Mouse (Mus musculus) thymus, adult 2 months (tissue): ENCODE results near the gene Rhno1. TPM values are rescaled to one million over a fixed set of nuclear protein-coding genes. Genes with fewer than 3 reads are reported as not detected.

Experiments used
- DNase-seq: peaks from one replicate; pipeline ENCODE4 v3.0.0; 2021
- H3K27ac ChIP-seq: fragments of 200-500 bp; 2 replicates; pipeline ENCODE4 v1.5.1; 2012; ENCODE audit warnings: low read length, control low read depth; ENCODE audit not compliant: control insufficient read depth, insufficient read depth
- H3K27me3 ChIP-seq: fragments of 200-500 bp; 2 replicates; pipeline ENCODE4 v1.6.1; 2012; ENCODE audit warnings: mild to moderate bottlenecking, low read length, moderate library complexity, mixed read lengths; ENCODE audit not compliant: control insufficient read depth, insufficient read depth
- H3K36me3 ChIP-seq: fragments of 200-500 bp; 2 replicates; pipeline ENCODE4 v1.6.1; 2012; ENCODE audit warnings: mild to moderate bottlenecking, low read length, moderate library complexity; ENCODE audit not compliant: control insufficient read depth, insufficient read depth
- H3K4me1 ChIP-seq: fragments of 200-500 bp; replicated peaks from 2 replicates; pipeline ENCODE4 v1.6.1; 2012; ENCODE audit warnings: low read length; ENCODE audit not compliant: control insufficient read depth, insufficient read depth
- H3K4me3 ChIP-seq: fragments of 200-500 bp; 2 replicates; pipeline ENCODE4 v1.5.1; 2012; ENCODE audit warnings: mild to moderate bottlenecking, low read length, control low read depth, moderate library complexity; ENCODE audit not compliant: control insufficient read depth, insufficient read depth
- CTCF ChIP-seq: fragments of 200-500 bp; IDR thresholded peaks from 2 replicates; pipeline ENCODE4 v1.5.1; 2012; ENCODE audit warnings: mild to moderate bottlenecking, control low read depth, low read length, moderate library complexity, borderline replicate concordance; ENCODE audit not compliant: control insufficient read depth, poor library complexity, insufficient read depth; ENCODE audit errors: extremely low read depth
- POLR2A ChIP-seq: fragments of 200-500 bp; IDR thresholded peaks from 2 replicates; pipeline ENCODE4 v1.6.1; 2012; ENCODE audit warnings: mild to moderate bottlenecking, low read length, control low read depth, moderate library complexity; ENCODE audit not compliant: control insufficient read depth, poor library complexity, insufficient read depth; ENCODE audit errors: extremely low read depth
- WGBS: fragments of 180-500 bp; shearing (Covaris S2); methylation state at CpG from one replicate; pipeline ENCODE4 v1.1.7; 2018; 5-methylcytosine and 5-hydroxymethylcytosine counted together
- polyA plus RNA-seq: library from polyadenylated mRNA; depleted of rRNA; stranded (reverse); fragments of >200 nt; gene quantifications from 2 replicates; pipeline ENCODE4 v1.2.3, GENCODE M21; 2012

Rhno1 gene
- polyA plus RNA-seq, 1 experiment = 51.7 TPM

- WGBS = 15% methylated on average over 7 of the region's 7 CpGs
- TF ChIP-seq CTCF (no peak), POLR2A (no peak)
- H3K27ac ChIP-seq = peak overlapping the region; percentile 56; the same call in 1 of the 2 replicates
- H3K27me3 ChIP-seq = no peaks in the 10 kb centered on the region
- H3K4me1 ChIP-seq = peaks cover 3% of the 10 kb centered on the region
- no peak for DNase-seq
- H3K36me3 ChIP-seq = no peaks in the 10 kb centered on the region
- no peak overlapping the region for H3K4me3 ChIP-seq
Observed at GRCm38 (mm10) chr6:128349711-128350110, 13.0 kb downstream of the Rhno1 start.

GRCm38 (mm10) chr6:128346782-128347181 lies 15.9 kb downstream of the Rhno1 start:
- no peak for DNase-seq
- peaks cover 3% of the 10 kb centered on the region for H3K4me1 ChIP-seq

GRCm38 (mm10) chr6:128345623-128346022 lies 17.1 kb downstream of the Rhno1 start:
- no peak for TF ChIP-seq CTCF
- TF ChIP-seq POLR2A = no peak

More at GRCm38 (mm10) chr6:128346782-128347181, 15.9 kb downstream of the Rhno1 start:
- H3K4me3 ChIP-seq = no peak overlapping the region
- H3K27ac ChIP-seq = no peak overlapping the region
- no peak for TF ChIP-seq POLR2A
- TF ChIP-seq CTCF = no peak
- WGBS = 90% methylated on average over 6 of the region's 6 CpGs
- no peaks in the 10 kb centered on the region for H3K36me3 ChIP-seq
- H3K27me3 ChIP-seq = no peaks in the 10 kb centered on the region

GRCm38 (mm10) chr6:128341956-128342723 lies 20.6 kb downstream of the Rhno1 start:
- no peak overlapping the region for H3K4me3 ChIP-seq
- 95% methylated on average over 11 of the region's 11 CpGs for WGBS
- TF ChIP-seq CTCF (no peak), POLR2A (no peak)
- no peak for DNase-seq
- H3K27me3 ChIP-seq = no peaks in the 10 kb centered on the region
- H3K36me3 ChIP-seq = no peaks in the 10 kb centered on the region
- no peak overlapping the region for H3K27ac ChIP-seq
- no peaks in the 10 kb centered on the region for H3K4me1 ChIP-seq

More at GRCm38 (mm10) chr6:128345623-128346022, 17.1 kb downstream of the Rhno1 start:
- H3K4me3 ChIP-seq = no peak overlapping the region
- WGBS = 15% methylated on average over 10 of the region's 10 CpGs
- no peaks in the 10 kb centered on the region for H3K27me3 ChIP-seq
- H3K27ac ChIP-seq = no peak overlapping the region
- DNase-seq = no peak
- H3K36me3 ChIP-seq = no peaks in the 10 kb centered on the region
- H3K4me1 ChIP-seq = peaks cover 3% of the 10 kb centered on the region

GRCm38 (mm10) chr6:128338876-128339275 lies 23.8 kb downstream of the Rhno1 start:
- no peaks in the 10 kb centered on the region for H3K27me3 ChIP-seq
- WGBS = 78% methylated on average over 5 of the region's 5 CpGs

GRCm38 (mm10) chr6:128337467-128337866 lies 25.2 kb downstream of the Rhno1 start:
- Histone ChIP-seq H3K27me3 (no peaks in the 10 kb centered on the region), H3K4me3 (no peak overlapping the region), H3K36me3 (no peaks in the 10 kb centered on the region), H3K27ac (no peak overlapping the region), H3K4me1 (peaks cover 8% of the 10 kb centered on the region)
- WGBS = 95% methylated on average over 7 of the region's 7 CpGs
- DNase-seq = no peak
- TF ChIP-seq CTCF (no peak), POLR2A (no peak)

More at GRCm38 (mm10) chr6:128338876-128339275, 23.8 kb downstream of the Rhno1 start:
- no peak overlapping the region for H3K27ac ChIP-seq
- H3K4me3 ChIP-seq = no peak overlapping the region
- TF ChIP-seq CTCF (no peak), POLR2A (no peak)
- H3K4me1 ChIP-seq = peaks cover 8% of the 10 kb centered on the region
- no peaks in the 10 kb centered on the region for H3K36me3 ChIP-seq
- DNase-seq = no peak
